Mouse (Mus musculus) thymus, postnatal 14 days (tissue): Measurements from ENCODE around the gene Prmt1.

ENCODE experiments used
- DNase-seq: peaks from one replicate; pipeline ENCODE4 v3.0.0; 2021

Gene Prmt1

DNA sequence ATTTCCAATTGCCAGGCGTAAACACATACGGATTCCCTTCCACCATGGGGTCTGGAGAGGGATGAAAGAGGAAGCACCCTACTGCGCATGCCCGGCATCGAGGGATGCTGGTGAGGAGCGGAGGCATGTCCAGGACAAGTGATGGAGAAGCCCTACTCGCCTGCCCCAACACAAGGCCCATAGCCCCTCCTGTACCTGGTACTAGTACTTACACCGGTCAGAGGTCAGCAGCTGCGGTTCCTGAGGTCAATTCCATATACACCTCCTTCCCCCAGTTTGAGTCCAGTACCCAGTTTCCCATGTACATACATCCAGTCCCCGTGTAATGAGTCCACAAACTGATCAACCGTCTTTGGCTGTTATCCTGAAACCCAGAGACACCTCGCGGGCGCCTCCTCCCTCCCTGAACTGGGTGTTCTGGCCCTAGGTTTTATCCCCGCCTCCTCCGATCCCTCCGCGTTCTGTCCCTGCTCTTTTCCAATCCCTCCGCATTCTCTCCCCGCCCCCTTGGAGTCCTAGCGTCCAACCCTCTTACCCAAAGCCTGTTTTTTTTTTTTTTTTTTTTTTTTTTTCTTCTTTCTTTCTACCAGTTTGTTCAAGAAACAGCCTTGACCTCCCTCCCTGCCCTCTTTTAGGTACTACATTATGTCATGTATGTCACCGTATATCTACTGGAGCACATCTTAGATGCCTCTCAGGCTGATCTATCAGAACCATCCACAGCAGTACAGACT, 11.8 kb downstream of the Prmt1 start, which contains the start of gene Cpt1c:
TSS of gene Cpt1c (minus strand) at position 469 of the 734 bp plus-strand sequence.
- DNase-seq: no peak

DNA sequence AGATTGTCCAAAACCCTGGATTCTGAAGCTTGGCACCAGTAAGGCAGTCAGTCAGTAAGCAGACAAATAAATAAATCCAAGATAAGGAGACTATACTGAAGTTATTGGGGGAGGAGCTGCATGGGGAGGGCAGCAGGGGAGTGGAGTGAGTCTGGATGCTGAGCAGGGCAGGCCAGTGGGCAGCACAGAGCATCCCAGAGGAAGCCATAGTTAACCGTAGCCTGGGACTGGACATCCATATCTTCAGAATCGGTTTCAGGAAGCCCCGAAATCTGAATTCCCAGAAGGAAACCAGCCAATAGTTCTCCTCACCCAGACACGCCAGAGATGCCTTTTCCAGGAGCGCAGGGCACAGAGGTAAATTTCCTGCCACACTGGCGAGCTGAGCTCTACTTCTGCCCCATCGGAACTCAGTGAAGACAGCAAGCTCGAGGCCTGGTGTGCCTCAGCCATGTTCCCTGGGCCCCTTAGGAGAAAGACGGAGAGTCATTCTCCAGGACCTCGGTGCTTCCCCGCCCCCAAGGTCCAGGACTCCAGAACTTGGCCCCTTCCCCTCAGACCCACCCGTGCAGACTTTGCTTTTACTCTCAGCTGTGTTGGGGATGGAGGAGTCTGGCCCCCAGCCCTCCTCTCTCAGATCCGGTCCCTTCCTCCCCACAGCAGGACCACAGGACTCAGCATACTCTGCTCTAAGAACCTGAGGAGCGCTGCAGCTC, 12.8 kb downstream of the Prmt1 start:
- no peak for DNase-seq

DNA sequence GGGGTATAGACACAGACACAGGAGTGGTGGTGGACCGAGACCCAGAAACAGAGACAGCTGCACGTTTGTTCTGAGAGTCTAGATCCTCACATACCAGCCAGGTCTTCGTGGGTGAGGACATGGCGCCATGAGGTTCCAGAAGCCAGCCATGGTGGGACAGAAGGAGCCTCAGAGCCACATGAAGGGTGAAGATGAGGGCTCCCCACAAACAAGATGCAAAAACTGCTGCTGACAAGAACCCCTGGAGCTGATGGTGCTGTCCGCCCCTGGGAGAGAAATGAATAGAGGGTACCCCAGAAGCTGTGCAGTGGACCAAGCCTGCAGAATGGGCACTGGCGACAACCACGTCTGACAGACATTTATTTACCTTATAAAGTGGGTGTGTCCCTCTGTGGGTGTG, 15.2 kb downstream of the Prmt1 start:
- no peak for DNase-seq

DNA sequence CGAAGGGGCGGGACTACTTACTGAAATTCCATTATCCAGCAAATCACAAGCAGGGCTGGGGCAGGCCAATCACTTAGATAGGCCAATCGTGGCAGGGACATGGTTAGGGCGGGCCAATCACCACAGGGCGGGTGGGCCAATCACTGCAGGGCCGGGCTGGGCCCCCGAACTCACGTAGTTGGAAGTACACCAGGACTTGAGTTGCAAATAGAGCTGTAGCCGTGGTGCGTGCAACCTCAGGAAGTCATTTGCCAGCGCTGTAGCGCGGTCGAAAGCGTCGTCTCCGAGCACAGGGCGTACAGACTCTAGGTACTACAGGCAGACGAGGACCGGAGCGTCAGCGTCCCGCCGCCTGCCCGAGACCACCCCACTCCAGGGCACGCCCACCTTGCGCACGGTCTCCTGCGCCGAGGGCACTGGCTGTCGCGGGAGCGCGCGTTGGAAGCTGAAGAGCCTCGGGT, 16.1 kb downstream of the Prmt1 start:
- peak; percentile 80 for DNase-seq

DNA sequence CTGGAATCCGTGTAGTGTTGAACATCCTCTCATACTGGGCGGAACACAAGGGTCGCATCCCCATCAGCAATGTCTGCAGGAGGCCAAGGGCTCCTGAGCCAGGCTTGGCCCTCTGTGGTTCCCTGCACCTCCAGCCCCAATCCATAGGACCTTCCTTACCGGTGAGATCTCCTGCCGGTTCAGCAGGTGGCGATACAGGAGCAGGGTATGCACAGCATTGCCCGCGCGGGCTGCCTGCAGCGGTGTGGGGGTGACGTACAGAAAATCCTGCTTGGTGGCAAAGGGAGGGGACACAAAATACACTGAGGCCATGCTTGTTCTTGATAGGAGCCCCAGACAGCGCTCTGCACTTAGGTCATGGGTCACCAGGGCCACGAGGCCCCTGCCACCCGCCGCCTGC, 19.7 kb downstream of the Prmt1 start:
- DNase-seq: no peak

DNA sequence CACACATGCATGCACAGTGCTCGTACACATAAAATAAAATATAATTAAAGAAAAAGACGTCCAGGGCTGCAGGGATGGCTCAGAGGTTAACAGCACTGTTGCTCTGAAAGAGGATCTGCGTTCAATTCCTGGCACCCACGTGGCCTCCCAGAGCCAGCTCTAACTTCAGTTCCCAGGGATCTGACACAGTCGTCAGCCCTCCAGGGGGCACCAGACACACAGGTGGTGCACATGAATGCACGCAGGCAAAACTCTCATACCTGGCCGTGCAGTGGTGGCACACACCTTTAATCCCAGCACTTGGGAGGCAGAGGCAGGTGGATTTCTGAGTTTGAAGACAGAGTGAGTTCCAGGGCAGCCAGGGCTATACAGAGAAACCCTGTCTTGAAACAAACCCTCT, 20.4 kb downstream of the Prmt1 start:
- DNase-seq: peak; percentile 50

DNA sequence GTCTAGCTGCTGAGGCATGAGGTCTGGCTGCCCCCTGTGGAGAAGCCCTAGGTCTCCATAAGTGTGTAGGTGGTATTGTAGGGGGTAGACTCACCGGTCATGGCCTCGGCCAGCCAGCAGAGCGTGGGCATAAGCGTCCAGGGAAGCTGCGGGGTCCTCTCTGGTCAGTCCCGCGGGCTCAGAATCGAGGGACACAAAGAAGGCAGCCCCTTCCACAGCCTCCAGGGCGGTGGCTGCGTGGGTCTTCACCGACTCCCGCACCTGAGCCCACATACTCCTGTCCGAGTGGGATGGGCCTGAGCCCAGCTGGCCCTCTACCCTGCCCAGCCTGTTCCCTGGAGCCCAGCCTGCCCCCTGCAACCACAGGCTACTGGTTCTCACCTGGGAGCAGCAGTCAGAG, 21.4 kb downstream of the Prmt1 start:
- DNase-seq: no peak

DNA sequence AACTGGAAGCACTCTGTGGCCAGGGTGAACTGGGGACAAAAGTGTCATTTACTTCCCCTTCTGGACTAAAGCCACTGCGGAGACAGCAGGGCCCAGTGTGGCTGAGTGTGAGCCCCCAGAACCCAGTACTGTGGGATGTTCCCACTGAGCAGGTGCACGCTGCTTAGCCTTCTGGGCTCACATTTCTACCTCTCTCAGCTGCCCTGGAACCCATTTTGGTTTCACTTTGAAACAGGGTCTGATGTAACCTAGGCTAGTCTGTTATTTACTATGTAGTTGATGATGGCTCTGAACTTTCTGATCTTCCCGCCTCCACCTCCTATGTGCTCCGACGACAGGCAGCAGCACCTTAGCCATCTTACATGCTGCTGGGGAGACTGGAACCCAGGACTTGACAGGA, 23.5 kb downstream of the Prmt1 start:
- no peak for DNase-seq

DNA sequence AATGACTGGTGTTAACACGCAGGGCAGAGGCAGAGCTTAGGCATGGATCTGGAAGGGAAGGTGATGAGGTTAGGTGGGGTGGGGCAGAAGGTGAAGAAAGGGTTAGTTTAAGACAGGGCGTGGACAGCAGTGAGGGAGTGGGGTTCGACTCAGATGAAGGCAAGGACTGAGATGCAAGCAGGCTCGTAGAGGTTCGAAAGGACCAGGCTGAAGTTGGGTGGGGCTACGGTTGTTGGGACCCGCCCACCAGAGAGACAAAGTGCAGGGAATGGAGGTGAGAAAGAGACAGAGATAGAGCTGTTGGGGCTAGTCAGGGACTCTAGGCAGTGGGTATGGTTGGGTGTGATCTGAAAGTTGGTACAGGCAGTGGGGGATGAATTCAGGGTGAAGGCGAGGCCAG, 24.0 kb downstream of the Prmt1 start:
- no peak for DNase-seq

DNA sequence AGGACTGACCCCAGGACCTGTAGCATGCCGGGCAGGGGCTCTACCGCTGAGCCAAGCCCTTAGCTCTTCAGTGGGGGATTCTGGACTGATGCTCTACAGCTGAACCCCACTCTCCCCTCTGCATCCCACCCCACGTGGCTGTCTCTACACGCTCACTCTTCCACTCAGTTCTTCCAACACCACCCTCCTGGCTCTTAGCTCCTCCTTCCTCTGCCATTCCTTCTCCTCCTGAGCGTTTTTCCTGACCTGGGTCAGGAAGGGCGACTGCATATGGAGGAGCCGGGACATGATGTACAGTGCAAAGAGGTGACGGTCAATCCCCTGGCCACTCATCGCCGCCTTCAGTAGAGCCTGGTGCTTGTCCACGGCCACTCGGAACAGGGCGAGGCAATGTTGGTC, 25.9 kb downstream of the Prmt1 start:
- DNase-seq: no peak

DNA sequence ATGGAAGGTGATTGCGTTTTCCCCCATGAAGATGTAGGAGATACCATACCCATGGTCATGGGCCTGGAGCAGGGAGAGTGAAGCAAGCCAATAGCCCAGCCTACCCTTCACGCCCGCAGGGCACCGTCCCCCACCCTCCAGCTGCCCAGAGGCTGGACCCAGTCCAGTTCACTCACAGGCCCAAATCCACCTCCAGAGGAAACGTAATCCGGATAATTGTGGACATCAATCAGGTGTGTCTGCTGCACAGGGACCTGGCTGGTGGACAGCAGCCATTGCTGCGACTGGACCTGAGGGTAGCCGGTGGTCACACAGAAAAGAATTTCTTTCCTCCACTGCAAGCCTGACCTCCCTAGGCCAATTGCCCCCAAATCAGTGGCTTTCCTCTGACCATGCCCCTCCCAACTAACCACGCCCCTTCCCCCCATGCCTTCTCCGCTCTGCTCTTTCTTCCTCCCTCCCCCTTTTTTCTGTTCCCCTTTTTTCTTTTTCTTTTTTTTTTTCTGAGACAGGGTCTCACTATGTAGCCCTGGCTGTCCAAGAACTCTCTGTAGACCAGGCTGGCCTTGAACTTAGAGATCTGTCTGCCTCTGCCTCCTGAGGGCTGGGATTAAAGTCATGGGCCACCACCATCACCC, 26.4 kb downstream of the Prmt1 start:
- DNase-seq: no peak

DNA sequence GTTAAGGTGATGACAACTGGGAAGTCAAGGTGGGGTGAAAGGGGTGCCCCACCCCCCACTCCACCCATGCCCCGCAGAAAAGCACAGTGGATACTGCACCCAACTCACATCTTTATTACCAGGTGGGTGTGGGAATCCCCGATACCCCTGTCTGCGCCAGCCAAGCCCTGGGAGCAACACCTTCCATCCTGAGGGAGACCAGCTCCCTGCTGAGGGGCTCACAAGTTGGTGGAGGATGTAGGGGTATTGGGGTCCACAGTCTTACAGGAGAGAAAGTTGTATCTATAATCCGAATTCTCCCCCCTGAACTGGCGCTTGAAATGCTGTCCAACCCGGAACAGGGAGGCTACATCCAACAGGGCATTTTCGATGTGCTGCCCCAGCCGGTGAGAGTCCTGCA, 27.1 kb downstream of the Prmt1 start:
- no peak for DNase-seq

DNA sequence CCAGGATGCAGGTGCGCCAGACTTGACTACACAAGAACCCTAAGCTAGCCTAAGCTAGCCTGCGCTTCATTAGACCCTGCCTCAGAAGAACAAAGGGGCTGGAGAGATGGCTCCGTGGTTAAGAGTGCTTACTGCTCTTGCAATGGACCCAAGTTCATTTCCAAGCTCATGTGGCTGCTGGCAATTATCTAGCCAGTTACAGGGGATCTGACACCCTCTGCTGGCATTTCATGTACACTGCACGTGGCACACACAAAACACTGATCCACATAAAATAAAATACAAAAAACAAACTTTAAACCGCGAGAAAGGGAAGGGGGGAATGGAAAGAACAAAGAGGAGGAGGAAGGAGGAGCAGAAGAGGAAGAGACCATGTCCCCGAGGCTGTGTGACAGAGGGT, 28.2 kb downstream of the Prmt1 start:
- DNase-seq: peak; percentile 34

DNA sequence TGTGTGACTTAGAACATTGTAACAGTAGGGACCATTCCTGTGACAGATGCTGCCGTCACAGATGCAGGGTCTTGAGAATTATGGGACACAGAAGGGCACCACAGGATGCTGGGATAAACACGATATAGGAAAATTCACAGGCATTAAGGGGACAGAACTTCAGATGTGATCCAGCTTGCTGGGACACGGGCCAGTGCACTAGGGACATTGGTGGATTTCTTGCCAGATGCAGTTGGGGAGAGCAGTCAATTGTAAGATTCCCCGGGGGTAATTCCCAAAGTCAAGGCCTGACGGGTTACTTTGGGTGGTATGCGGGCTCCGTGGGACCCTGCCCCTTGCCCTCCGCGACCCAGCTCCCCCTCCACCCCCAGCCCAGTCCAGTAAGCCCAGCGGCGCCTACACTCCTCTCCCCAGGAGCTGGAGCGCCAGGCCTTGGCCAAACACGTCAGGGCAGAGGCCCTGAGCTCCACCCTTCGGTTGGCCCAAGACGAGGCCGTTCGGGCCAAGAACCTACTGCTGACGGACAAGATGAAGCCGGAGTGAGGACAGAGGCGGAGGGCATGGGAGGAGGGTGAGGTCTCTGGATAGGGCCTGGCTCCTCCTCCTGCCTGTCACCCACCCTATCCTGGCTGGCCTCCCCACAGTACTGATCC, 29.1 kb downstream of the Prmt1 start:
- no peak for DNase-seq

DNA sequence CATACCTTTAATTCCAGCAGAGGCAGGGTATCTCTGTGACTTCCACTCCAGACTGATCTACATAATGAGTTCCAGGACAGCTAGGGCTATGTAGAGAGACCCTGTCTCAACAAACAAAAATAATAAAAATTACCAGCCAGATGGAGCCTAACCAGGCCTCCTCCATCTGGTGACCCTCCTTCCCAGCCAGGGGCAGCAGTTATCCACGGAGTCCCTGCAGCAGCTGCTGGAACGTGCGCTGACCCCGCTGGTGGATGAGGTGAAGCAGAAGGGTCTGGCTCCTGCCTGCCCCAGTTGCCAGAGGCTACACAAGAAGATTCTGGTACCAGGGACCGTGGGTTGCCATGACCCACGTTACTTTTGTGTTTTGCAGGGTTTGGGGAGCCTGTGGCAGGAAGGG, 30.1 kb downstream of the Prmt1 start:
- DNase-seq: no peak

DNA sequence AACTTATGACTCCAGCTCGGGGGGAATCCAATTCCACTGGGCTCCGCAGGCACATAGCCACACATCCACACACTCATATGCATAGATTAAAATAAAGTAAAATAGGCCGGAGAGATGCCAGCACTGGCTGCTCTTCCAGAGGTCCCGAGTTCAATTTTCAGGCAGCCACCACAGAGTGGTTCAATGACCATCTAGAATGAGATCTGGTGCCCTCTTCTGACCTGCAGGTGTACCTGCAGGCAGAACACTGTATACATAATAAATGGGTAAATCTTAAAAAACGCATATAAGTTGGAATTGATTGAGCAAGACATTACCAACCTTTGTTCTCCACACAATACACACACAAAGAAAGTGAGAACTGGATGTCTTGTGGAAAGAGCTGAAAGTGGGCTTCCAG, 30.7 kb downstream of the Prmt1 start:
- DNase-seq: peak; percentile 48

DNA sequence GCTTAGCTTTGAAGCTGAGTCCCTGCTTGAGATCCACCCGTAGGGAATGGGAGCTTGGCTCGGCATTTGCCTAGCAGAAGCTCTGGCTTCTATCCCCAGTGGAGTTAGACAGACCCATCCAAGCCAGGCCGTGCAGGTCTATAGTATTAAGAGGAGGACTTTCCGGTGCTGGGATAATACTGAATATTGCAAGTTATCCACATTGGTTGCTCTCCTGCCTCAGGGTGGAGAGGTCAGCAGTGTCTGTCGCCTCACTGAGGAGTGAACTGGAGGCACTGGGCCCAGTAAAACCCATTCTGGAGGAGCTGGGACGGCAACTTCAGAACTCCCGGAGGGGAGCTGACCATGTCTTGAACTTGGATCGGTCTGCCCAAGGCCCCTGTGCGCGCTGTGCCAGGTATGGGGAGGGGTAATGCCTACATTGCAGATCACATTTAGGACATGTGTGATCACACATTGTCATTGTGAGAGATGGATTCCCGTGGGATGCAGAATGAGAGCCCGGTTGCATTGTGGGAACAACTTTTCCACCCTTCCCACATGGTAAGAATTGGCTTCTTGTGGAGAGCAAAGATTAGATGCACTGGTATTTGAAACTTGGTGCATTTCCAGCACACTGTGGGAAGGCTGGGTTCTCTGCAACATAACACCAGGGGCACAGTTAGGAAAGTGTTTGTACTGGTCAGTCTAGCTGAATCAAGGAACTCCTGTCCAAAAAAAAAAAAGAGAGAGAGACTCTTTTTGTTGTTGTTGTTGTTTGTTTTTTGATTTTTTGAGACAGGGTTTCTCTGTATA, 32.1 kb downstream of the Prmt1 start:
- no peak for DNase-seq

DNA sequence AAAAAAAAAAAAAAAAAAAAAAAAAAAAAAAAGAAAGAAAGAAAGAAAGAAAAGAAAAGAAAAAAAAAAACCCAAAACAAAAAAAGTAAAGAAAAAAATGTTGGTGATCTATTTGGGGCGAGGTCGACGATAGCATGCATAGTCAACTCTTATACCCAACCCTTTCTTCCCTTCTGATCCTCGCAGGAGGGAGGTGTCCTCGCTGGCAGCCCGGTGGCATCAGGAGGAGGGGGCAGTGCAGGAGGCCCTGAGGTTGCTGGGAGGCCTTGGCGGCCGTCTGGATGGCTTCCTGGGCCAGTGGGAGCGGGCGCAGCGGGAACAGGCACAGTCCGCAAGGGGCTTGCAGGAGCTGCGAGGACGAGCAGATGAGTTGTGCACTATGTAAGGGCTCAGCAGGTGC, 32.8 kb downstream of the Prmt1 start:
- no peak for DNase-seq

DNA sequence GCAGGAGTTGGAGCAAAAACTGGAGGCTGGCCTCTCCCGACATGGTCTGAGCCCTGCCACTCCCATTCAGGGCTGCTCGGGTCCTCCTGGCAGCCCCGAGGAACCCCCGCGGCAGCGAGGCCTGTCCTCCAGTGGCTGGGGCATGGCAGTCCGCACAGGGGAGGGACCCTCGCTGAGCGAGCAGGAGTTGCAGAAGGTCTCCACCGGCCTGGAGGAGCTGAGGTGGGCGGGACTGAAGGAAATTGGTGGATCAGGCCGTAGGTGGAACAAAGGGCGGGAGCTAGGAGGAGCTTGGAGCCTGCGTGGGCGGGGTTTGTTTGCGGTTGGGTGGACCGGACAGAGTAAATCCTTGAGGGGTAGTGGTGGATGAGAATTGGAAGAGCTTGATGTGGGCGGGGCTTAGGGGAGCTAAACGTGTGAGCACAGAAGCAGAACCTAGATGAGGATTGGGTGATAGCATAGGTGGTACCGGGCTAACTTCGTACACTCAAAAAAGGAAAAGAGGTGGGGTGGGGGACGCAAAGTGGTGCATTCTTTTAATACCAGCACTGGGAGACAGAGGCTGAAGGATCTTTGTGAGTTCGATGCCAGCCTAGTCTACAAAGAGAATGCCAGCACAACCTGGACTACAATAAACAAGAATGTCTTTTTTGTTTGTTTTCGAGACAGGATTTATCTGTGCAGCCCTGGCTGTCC, 33.6 kb downstream of the Prmt1 start:
- DNase-seq: peak; percentile 43

DNA sequence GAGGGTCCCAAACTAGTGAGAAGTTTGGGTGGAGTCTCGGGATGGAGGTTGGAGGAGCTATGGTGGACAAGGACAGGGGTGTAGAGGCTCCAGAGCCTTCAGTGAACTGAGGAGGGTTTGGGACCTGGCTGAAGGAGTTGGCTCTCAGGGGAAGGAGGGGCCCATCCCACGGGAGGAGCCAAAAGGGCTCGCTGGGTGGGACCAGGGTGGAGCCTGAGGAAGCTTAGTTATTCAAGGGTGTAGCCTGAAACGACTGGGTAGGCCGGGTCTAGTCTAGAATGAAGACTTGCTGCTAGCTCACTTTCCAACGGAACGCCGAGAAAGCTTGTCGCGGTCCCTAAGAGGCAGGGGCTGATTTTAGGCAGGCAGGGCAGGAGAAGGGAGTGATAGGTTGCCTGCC, 34.4 kb downstream of the Prmt1 start:
- no peak for DNase-seq

DNA sequence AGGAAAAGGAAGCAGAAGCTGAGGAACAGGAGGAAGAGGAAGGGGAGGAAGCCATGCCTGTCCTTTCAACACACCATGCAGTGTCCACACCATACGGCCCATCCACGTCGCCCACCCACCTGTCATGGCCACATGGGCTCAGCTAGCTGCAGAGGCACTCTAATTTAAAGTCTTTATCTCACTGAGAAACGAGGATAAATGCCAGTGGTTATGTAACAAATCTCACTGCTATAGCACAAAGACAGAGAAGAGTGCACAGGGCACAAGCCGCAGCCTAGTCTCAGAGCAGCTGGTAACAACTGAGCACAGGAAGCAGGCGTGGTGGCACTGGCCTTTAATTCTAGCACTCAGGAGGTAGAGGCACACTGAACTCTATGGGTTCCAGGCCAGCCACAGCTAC, 36.4 kb downstream of the Prmt1 start:
- DNase-seq: no peak

DNA sequence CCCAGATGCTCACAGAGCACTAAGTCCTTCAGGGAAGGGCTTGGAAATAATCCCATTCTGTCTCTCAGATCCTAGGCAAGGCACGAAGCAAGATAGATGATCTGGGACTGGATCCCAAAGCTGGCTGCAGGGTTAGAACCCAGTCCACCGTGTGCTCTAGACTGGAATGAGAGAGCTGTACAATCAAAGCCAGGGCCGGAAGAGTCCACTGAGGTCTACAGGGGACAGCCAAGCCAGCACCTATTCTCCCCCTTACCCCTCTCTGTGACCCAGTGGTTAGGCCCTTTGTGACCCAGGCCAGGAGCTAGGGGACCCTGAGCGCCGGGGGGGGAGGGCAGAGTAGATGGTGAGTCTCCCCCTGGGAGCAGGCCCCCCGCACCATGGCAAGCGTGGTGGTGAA, 43.5 kb downstream of the Prmt1 start, which contains the start of gene Tsks:
TSS of gene Tsks (plus strand) at position 301 of the 400 bp plus-strand sequence.
- no peak for DNase-seq
